Mouse (Mus musculus) E14TG2a.4 (cell line): Measurements from ENCODE around the gene Gnao1.

Source experiments
- H3K27me3 ChIP-seq: 2 replicates; pipeline ENCODE4 v1.6.1; 2014; ENCODE audit warnings: low read length, control low read depth; ENCODE audit not compliant: insufficient read depth
- H3K36me3 ChIP-seq: 2 replicates; pipeline ENCODE4 v1.6.1; 2014; ENCODE audit warnings: low read length, control low read depth; ENCODE audit not compliant: insufficient read depth
- H3K4me1 ChIP-seq: replicated peaks from 2 replicates; pipeline ENCODE4 v1.6.1; 2014; ENCODE audit warnings: low read depth, low read length, control low read depth
- H3K4me3 ChIP-seq: replicated peaks from 2 replicates; pipeline ENCODE4 v1.5.1; 2014; ENCODE audit warnings: mild to moderate bottlenecking, low read length
- H3K9me3 ChIP-seq: 2 replicates; pipeline ENCODE4 v1.6.1; 2014; ENCODE audit warnings: low read length, control low read depth
- CTCF ChIP-seq: conservative IDR thresholded peaks from 2 replicates; pipeline ENCODE4 v1.5.1; 2014; ENCODE audit warnings: low read length
- NANOG ChIP-seq: IDR thresholded peaks from 2 replicates; pipeline ENCODE4 v1.6.1; 2014; ENCODE audit warnings: borderline replicate concordance, low read length, mixed read lengths
- POU5F1 ChIP-seq: IDR thresholded peaks from 2 replicates; pipeline ENCODE4 v1.6.1; 2014; ENCODE audit warnings: low read length, borderline replicate concordance

The Gnao1 gene

DNA sequence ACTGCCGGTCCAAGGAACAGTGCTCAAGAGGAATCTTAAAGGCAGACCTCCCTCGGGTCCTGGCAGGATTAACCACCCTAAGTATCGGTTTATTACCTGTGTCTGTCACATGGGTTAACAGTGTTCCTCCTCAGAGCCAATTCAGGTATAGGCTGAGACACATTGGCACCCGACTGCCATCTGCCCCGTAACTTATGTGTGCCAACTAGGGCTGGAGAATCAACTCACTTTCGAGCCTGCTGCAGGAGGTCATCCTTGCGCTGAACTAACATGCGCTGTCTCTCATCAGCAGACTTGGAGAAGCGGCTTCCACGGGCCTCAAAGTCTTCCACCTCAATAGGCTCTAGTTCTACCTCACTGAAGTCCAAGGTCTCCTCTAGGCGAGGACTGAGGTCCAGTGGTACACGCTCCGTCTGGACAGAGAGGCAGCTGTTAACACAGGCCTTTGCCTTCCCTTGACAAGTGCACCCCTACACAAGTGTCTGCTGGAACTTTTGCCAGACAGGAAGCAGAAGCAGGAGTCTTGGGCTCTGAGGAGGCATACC is 164.1 kb downstream of the Gnao1 start:
- Histone ChIP-seq H3K36me3 (peaks cover 34% of the 10 kb centered on the region), H3K4me3 (no peak overlapping the region), H3K4me1 (peaks cover 12% of the 10 kb centered on the region), H3K27me3 (no peaks in the 10 kb centered on the region), H3K9me3 (no peaks in the 10 kb centered on the region)
- TF ChIP-seq NANOG (no peak), POU5F1 (no peak), CTCF (no peak)

- Histone ChIP-seq H3K4me1 (peaks cover 7% of the 10 kb centered on the region), H3K27me3 (no peaks in the 10 kb centered on the region), H3K9me3 (no peaks in the 10 kb centered on the region), H3K36me3 (peaks cover 34% of the 10 kb centered on the region), H3K4me3 (no peak overlapping the region)
- no peak for TF ChIP-seq CTCF
- no peak for TF ChIP-seq POU5F1
- TF ChIP-seq NANOG = no peak
These were observed 164.9 kb downstream of the Gnao1 start for GRCm38 (mm10) chr8:93974602-93975186.

DNA sequence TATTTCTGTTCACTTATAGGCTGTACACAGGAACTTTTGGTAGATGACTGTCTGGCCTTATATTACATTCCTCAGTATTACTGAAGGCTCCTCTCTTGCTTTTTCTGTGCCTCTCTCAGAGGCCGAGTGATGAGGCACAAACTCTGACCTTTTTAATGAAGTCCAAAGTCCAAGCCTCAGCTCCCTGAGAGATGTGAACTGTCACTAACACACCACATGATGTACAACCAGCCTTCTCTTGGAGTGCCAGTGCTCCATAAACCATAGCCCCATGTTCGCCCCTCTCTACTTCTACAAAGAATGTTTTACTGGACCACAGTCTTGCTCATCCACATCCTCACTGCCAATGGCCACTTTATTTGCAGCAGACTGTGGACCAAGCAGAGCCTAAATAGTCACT is 165.6 kb downstream of the Gnao1 start:
- TF ChIP-seq POU5F1 (no peak), CTCF (no peak), NANOG (no peak)
- peaks cover 3% of the 10 kb centered on the region; the same call in 1 of the 2 replicates for H3K4me1 ChIP-seq
- H3K4me3 ChIP-seq = no peak overlapping the region
- no peaks in the 10 kb centered on the region for H3K27me3 ChIP-seq
- H3K36me3 ChIP-seq = peaks cover 34% of the 10 kb centered on the region
- H3K9me3 ChIP-seq = no peaks in the 10 kb centered on the region

DNA sequence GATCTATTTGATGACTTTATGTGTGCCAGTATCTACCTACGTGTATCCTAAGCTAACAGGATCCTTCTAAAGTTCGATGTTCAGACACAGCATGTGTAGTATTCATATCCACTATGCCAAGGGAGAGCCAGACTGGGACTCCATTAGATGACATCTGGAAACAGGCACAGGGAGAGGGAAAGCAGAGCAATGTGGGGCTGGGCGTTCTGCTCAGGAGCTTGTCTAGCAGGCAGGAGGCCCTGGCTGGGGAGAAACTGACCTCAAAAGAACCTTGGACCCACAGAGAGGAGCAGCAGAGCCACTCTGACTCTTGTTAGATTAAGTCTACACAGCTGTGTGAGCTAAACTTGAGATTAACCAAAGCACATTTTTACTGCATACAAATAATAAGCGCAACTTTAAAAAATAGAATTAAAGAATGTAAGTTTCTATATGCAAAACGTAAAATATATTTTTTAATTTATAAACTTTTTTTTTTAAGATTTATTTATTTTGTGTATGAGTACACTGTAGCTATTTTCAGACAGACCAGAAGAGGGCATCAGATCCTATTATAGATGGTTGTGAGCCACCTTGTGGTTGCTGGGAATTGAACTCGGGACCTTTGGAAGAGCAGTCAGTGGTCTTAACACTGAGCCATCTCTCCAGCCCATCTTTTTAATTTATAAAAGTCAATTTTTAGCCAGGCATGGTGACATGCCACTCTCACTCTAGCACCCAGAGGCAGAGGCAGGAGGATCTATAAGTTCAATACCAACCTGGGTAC is 166.9 kb downstream of the Gnao1 start:
- Histone ChIP-seq H3K9me3 (no peaks in the 10 kb centered on the region), H3K4me3 (no peak overlapping the region), H3K36me3 (peaks cover 34% of the 10 kb centered on the region), H3K4me1 (0 out of 2 replicates have a peak, but pooled peaks cover 3% of the 10 kb centered on the region), H3K27me3 (no peaks in the 10 kb centered on the region)
- 0 out of 2 replicates have a peak, but pooled peaks have one; percentile 19 for TF ChIP-seq CTCF
- no peak for TF ChIP-seq NANOG
- no peak for TF ChIP-seq POU5F1

GRCm38 (mm10) chr8:93980141-93980540 is 170.4 kb downstream of the Gnao1 start:
- Histone ChIP-seq H3K4me3 (no peak overlapping the region), H3K4me1 (0 out of 2 replicates have a peak, but pooled peaks cover 2% of the 10 kb centered on the region), H3K36me3 (peaks cover 20% of the 10 kb centered on the region), H3K27me3 (no peaks in the 10 kb centered on the region), H3K9me3 (no peaks in the 10 kb centered on the region)
- no peak for TF ChIP-seq CTCF
- TF ChIP-seq NANOG = no peak
- TF ChIP-seq POU5F1 = no peak

DNA sequence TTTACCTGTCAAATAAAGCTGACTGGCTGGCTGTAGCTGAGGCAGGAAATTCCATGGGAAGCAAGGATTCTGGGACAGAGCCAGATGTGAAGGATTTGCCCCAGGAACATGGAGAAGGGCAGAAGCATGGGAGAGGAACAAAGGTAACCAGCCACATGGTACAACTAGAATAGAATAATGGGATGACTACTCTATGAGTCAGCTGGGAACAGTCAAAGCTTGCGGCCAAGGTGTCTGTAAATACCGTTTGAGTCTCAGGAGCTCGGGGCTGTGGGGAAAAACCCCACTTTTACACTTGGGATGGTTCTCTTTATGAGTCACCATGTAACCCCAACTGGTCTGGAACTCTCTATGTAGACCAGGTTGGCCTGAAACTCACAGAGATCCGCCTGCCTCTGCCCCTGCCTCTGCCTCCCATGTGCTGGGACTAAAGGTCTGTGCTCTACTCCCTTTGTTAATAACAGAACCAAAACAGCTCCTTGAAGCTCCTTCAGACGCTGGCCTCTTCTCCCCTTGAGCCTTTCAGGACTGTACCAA is 172.0 kb downstream of the Gnao1 start:
- 0 out of 2 replicates have a peak, but pooled peaks cover 2% of the 10 kb centered on the region for H3K4me1 ChIP-seq
- H3K27me3 ChIP-seq = no peaks in the 10 kb centered on the region
- no peak overlapping the region for H3K4me3 ChIP-seq
- no peaks in the 10 kb centered on the region for H3K9me3 ChIP-seq
- no peak for TF ChIP-seq NANOG
- TF ChIP-seq CTCF = no peak
- TF ChIP-seq POU5F1 = no peak
- H3K36me3 ChIP-seq = peaks cover 17% of the 10 kb centered on the region; the same call in 1 of the 2 replicates

DNA sequence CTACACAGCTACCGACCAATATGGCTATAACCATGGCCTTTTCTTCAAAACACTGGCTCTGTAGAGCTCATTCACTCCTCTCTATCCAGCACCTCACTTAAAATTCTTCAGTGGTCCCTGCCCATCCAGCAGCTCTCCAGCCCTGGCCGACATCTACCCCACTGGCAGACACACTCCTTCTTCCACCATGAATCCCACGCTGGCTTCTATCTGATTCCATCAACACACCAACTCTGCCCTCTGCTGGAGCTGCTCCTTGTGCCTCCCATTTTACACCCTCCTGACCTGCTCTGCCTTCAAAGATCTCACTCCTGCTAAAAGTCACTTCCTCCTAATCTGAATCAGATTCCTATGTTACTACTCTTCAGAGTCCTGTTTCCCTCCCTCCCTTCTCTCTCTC is 174.1 kb downstream of the Gnao1 start:
- H3K9me3 ChIP-seq = no peaks in the 10 kb centered on the region
- 0 out of 2 replicates have a peak, but pooled peaks cover 2% of the 10 kb centered on the region for H3K4me1 ChIP-seq
- TF ChIP-seq CTCF = no peak
- no peak for TF ChIP-seq POU5F1
- TF ChIP-seq NANOG = no peak
- H3K36me3 ChIP-seq = peaks cover 18% of the 10 kb centered on the region; the same call in 1 of the 2 replicates
- no peak overlapping the region for H3K4me3 ChIP-seq
- H3K27me3 ChIP-seq = no peaks in the 10 kb centered on the region

- no peaks in the 10 kb centered on the region for H3K27me3 ChIP-seq
- 0 out of 2 replicates have a peak, but pooled peaks cover 2% of the 10 kb centered on the region for H3K4me1 ChIP-seq
- TF ChIP-seq NANOG (no peak), POU5F1 (no peak), CTCF (no peak)
- no peak overlapping the region for H3K4me3 ChIP-seq
- peaks cover 18% of the 10 kb centered on the region; the same call in 1 of the 2 replicates for H3K36me3 ChIP-seq
- no peaks in the 10 kb centered on the region for H3K9me3 ChIP-seq
These were observed 175.0 kb downstream of the Gnao1 start for GRCm38 (mm10) chr8:93984731-93985130.

DNA sequence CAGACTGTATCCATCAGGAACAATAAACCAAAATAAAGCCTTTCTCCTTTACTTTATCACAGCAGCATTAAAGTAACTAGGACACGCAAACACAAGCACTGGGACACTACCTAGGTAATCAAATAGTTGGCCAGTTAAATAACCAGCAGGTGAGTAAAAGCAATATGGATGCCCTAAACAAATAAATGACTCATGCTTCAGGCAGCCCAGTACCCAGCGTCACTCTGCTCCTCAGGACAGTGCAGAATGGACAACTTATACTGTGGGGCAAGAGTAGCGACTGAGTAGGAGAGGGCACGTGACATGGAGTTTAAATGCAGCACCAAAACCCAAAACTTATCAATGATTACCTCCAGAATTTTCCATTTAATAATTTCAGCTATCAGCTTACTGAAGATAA is 180.0 kb downstream of the Gnao1 start:
- H3K27me3 ChIP-seq = no peaks in the 10 kb centered on the region
- no peaks in the 10 kb centered on the region for H3K4me1 ChIP-seq
- TF ChIP-seq POU5F1 = no peak
- H3K4me3 ChIP-seq = no peak overlapping the region
- peaks cover 20% of the 10 kb centered on the region for H3K9me3 ChIP-seq
- peaks cover 10% of the 10 kb centered on the region; the same call in 1 of the 2 replicates for H3K36me3 ChIP-seq
